Mouse (Mus musculus) kidney, postnatal 4 days (tissue): ENCODE results near the gene Mgmt.

Experiments
- DNase-seq, 2 experiments: peaks; one replicate each; pipeline ENCODE4 v3.0.0; 2021; ENCODE audit warnings: mixed read lengths in 2 of 2

Mgmt gene

GRCm38 (mm10) chr7:137002431-137002830 is 108.0 kb downstream of the Mgmt start:
- DNase-seq, result no peak

GRCm38 (mm10) chr7:137005293-137005692 is 110.9 kb downstream of the Mgmt start:
- no peak for DNase-seq

GRCm38 (mm10) chr7:137008321-137008720 is 113.9 kb downstream of the Mgmt start:
- no peak for DNase-seq

GRCm38 (mm10) chr7:137009732-137010275 is 115.4 kb downstream of the Mgmt start:
- peak in 1 of 2 experiments; percentile 18 for DNase-seq

- peak in 1 of 2 experiments; percentile 22 for DNase-seq
These were observed 116.0 kb downstream of the Mgmt start for GRCm38 (mm10) chr7:137010451-137010850.

GRCm38 (mm10) chr7:137012687-137013086 is 118.3 kb downstream of the Mgmt start:
- no peak for DNase-seq

GRCm38 (mm10) chr7:137013433-137013832 is 119.0 kb downstream of the Mgmt start:
- no peak for DNase-seq

GRCm38 (mm10) chr7:137018614-137019013 is 124.2 kb downstream of the Mgmt start:
- no peak for DNase-seq

GRCm38 (mm10) chr7:137020195-137020594 is 125.8 kb downstream of the Mgmt start:
- DNase-seq, result no peak

GRCm38 (mm10) chr7:137030789-137031188 is 136.4 kb downstream of the Mgmt start:
- no peak for DNase-seq

GRCm38 (mm10) chr7:137033177-137033576 is 138.8 kb downstream of the Mgmt start:
- no peak for DNase-seq

GRCm38 (mm10) chr7:137034986-137035385 is 140.6 kb downstream of the Mgmt start:
- DNase-seq, result no peak

- DNase-seq, result no peak
These were observed 141.5 kb downstream of the Mgmt start for GRCm38 (mm10) chr7:137035916-137036315.

GRCm38 (mm10) chr7:137037471-137037870 is 143.1 kb downstream of the Mgmt start:
- DNase-seq, result peak in 1 of 2 experiments; percentile 31

GRCm38 (mm10) chr7:137037872-137038271 is 143.5 kb downstream of the Mgmt start:
- no peak for DNase-seq

GRCm38 (mm10) chr7:137038311-137038945 is 144.0 kb downstream of the Mgmt start:
- no peak for DNase-seq

- DNase-seq, result no peak
These were observed 144.5 kb downstream of the Mgmt start for GRCm38 (mm10) chr7:137038946-137039320.

- DNase-seq, result peak; percentile 16 to 25
These were observed 146.2 kb downstream of the Mgmt start for GRCm38 (mm10) chr7:137040646-137041045.

- DNase-seq, result no peak
These were observed 152.5 kb downstream of the Mgmt start for GRCm38 (mm10) chr7:137046891-137047290.

- peak; percentile 35 to 60 for DNase-seq
These were observed 153.9 kb downstream of the Mgmt start for GRCm38 (mm10) chr7:137048086-137048922.

- no peak for DNase-seq
These were observed 159.9 kb downstream of the Mgmt start for GRCm38 (mm10) chr7:137054343-137054742.

GRCm38 (mm10) chr7:137056126-137056525 is 161.7 kb downstream of the Mgmt start:
- DNase-seq, result no peak

- peak; percentile 47 to 49 for DNase-seq
These were observed 166.1 kb downstream of the Mgmt start for GRCm38 (mm10) chr7:137060488-137060887.

- no peak for DNase-seq
These were observed 166.7 kb downstream of the Mgmt start for GRCm38 (mm10) chr7:137061109-137061508.
